Mouse (Mus musculus) ES-Bruce4 (cell line): ENCODE measurements around the gene Slc25a42.

Source experiments
- EP300 ChIP-seq: IDR thresholded peaks from 2 replicates; pipeline ENCODE4 v1.6.1; 2011; ENCODE audit warnings: low read depth, low read length; ENCODE audit not compliant: insufficient read depth
- POLR2A ChIP-seq: IDR thresholded peaks from one replicate; pipeline ENCODE4 v1.8.1; 2011; ENCODE audit warnings: low read length; ENCODE audit not compliant: insufficient read depth

DNA sequence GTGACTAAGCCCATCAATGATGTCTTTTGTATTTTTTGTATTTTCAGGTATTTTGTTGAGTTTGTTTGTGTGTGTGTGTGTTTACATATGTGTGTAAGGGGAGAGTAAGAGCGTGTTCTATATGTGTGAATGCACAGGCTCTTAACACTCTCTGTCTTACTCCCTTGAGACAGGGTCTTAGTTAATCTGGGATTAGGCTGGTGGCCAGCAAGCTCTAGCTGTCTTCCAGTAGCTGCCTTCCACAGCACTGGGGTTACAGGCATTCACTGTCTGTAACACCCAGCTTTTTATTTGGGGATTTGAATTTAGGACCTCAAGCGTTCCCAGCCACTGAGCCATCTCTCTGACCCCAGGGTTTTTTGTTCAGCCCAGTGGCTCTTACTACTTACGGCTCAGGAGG, 35.7 kb upstream of the Slc25a42 start:
- TF ChIP-seq EP300 = no peak
- TF ChIP-seq POLR2A = no peak
